ENCODE assay signal across 10 mouse cellular contexts in genomic region chr7:45702809-45703520, GRCm38 (mm10). TPM values are rescaled to one million over a fixed set of nuclear protein-coding genes. Genes with fewer than 3 reads are reported as not detected.
DNase-seq lines count a peak whose midpoint lies in the region; ATAC-seq lines count a peak whose summit lies in the region.
"Had no signal": no experiment of that assay in that cellular context is flagged by ENCODE, and none has a peak within 500 bp of the region (broad histone marks: within the 10 kb centered on the region; RNA-seq: fewer than 3 reads in every experiment).

No protein-coding gene starts in this region.

- H3K9ac ChIP-seq in kidney, embryonic 16.5 days (replicated peaks; ENCODE audit: low read length) = peak overlapping the region; percentile 74; the same call in 1 of the 2 replicates
- H3K9ac ChIP-seq in forebrain, embryonic 15.5 days (replicated peaks) = no peak overlapping the region; the same call in 1 of the 2 replicates
- H3K9ac ChIP-seq in midbrain, embryonic 13.5 days (replicated peaks) = peak overlapping the region; percentile 72

- no peaks in the 10 kb centered on the region for H3K36me3 ChIP-seq in kidney, embryonic 16.5 days (ENCODE audit: insufficient read depth, low read length)
- no peaks in the 10 kb centered on the region for H3K36me3 ChIP-seq in forebrain, embryonic 15.5 days
- H3K36me3 ChIP-seq in midbrain, embryonic 13.5 days = no peaks in the 10 kb centered on the region

- peak overlapping the region; percentile 94; the same call in 1 of the 2 replicates for H3K4me2 ChIP-seq in kidney, embryonic 16.5 days (replicated peaks; ENCODE audit: low read depth, low read length)
- peak overlapping the region; percentile 98 for H3K4me2 ChIP-seq in forebrain, embryonic 15.5 days (replicated peaks)
- H3K4me2 ChIP-seq in midbrain, embryonic 13.5 days (replicated peaks) = peak overlapping the region; percentile 98

- peaks cover 23% of the 10 kb centered on the region for H3K27me3 ChIP-seq in kidney, embryonic 16.5 days (ENCODE audit: insufficient read depth, low read length)
- H3K27me3 ChIP-seq in forebrain, embryonic 15.5 days = peaks cover 20% of the 10 kb centered on the region
- peaks cover 25% of the 10 kb centered on the region for H3K27me3 ChIP-seq in midbrain, embryonic 13.5 days
- H3K27me3 ChIP-seq: Patski had no signal

- H3K27ac ChIP-seq in kidney, embryonic 16.5 days (ENCODE audit: low read length) = no peak overlapping the region
- peak overlapping the region; percentile 85 for H3K27ac ChIP-seq in forebrain, embryonic 15.5 days (replicated peaks)
- peak overlapping the region; percentile 93 for H3K27ac ChIP-seq in midbrain, embryonic 13.5 days

- no peaks in the 10 kb centered on the region for H3K9me3 ChIP-seq in kidney, embryonic 16.5 days (ENCODE audit: low read length)
- no peaks in the 10 kb centered on the region for H3K9me3 ChIP-seq in forebrain, embryonic 15.5 days
- H3K9me3 ChIP-seq in midbrain, embryonic 13.5 days = no peaks in the 10 kb centered on the region

- H3K4me1 ChIP-seq in kidney, embryonic 16.5 days (ENCODE audit: insufficient read depth, low read length) = peaks cover 50% of the 10 kb centered on the region
- H3K4me1 ChIP-seq in forebrain, embryonic 15.5 days = peaks cover 70% of the 10 kb centered on the region
- H3K4me1 ChIP-seq in midbrain, embryonic 13.5 days (replicated peaks) = peaks cover 82% of the 10 kb centered on the region

- peak; percentile 52 for DNase-seq in cerebellum, adult 11 months
- no peak for DNase-seq in kidney, adult 18-20 months
- DNase-seq in layer of hippocampus, adult 9-10 months (ENCODE audit: low spot score) = no peak
- no peak for DNase-seq in left cerebral cortex, adult 9 months (ENCODE audit: low spot score in 2 of 2)

- ATAC-seq in cerebellum, adult (ENCODE audit: insufficient number of reproducible peaks, low FRiP score, low TSS enrichment) = no peak
- ATAC-seq in kidney, embryonic 16.5 days (ENCODE audit: low FRiP score, low TSS enrichment) = no peak
- no peak for ATAC-seq in forebrain, embryonic 15.5 days (replicated peaks)
- no peak for ATAC-seq in midbrain, embryonic 13.5 days
- ATAC-seq: Patski had no signal

- H3K4me3 ChIP-seq in kidney, embryonic 16.5 days (ENCODE audit: low read length) = no peak overlapping the region
- peak overlapping the region; percentile 56 for H3K4me3 ChIP-seq in forebrain, embryonic 15.5 days
- H3K4me3 ChIP-seq in midbrain, embryonic 13.5 days (replicated peaks) = peak overlapping the region; percentile 57

- WGBS in kidney, embryonic 16.5 days = 90% methylated on average over 17 of the region's 17 CpGs
- WGBS in forebrain, embryonic 15.5 days = 88% methylated on average over 17 of the region's 17 CpGs
- 90% methylated on average over 17 of the region's 17 CpGs for WGBS in midbrain, embryonic 13.5 days

RNA-seq across cellular contexts. Expression of gene Dbp, which starts 1.9 kb away (rescaled TPM):
- 4.1 and 4.3 TPM in 2 replicates for polyA plus RNA-seq in kidney, embryonic 16.5 days (2015; fragmentation: Nextera tagmentation; extraction: Ambion mirVana)
- polyA plus RNA-seq in forebrain, embryonic 15.5 days (2015; fragmentation: Nextera tagmentation; extraction: Ambion mirVana) = 3.6 and 4.1 TPM in 2 replicates
- 3.4 and 4.0 TPM in 2 replicates for polyA plus RNA-seq in midbrain, embryonic 13.5 days (2015; fragmentation: Nextera tagmentation; extraction: Ambion mirVana)

RNA-seq across cellular contexts. Expression of gene Car11, which starts 3.3 kb away (rescaled TPM):
- 10.7 and 11.6 TPM in 2 replicates for polyA plus RNA-seq in kidney, embryonic 16.5 days (2015; fragmentation: Nextera tagmentation; extraction: Ambion mirVana)
- polyA plus RNA-seq in forebrain, embryonic 15.5 days (2015; fragmentation: Nextera tagmentation; extraction: Ambion mirVana) = 39.0 and 39.8 TPM in 2 replicates
- polyA plus RNA-seq in midbrain, embryonic 13.5 days (2015; fragmentation: Nextera tagmentation; extraction: Ambion mirVana) = 35.9 and 40.0 TPM in 2 replicates
- polyA plus RNA-seq: erythroblast, embryonic 14.5 days had no signal

RNA-seq across cellular contexts. Expression of gene Sec1, which starts 8.8 kb away (rescaled TPM):
- polyA plus RNA-seq in kidney, embryonic 16.5 days (2015; fragmentation: Nextera tagmentation; extraction: Ambion mirVana) = 0.22 and 0.24 TPM in 2 replicates
- 0.14 TPM in 1 of 2 replicates, not detected in the other for polyA plus RNA-seq in forebrain, embryonic 15.5 days (2015; fragmentation: Nextera tagmentation; extraction: Ambion mirVana)
- polyA plus RNA-seq in midbrain, embryonic 13.5 days (2015; fragmentation: Nextera tagmentation; extraction: Ambion mirVana) = 0.17 and 0.31 TPM in 2 replicates
- polyA plus RNA-seq: erythroblast, embryonic 14.5 days had no signal

RNA-seq across cellular contexts. Expression of gene Rpl18, which starts 12.3 kb away (rescaled TPM):
- 1,042 and 1,047 TPM in 2 replicates for polyA plus RNA-seq in kidney, embryonic 16.5 days (2015; fragmentation: Nextera tagmentation; extraction: Ambion mirVana)
- 633 and 683 TPM in 2 replicates for polyA plus RNA-seq in forebrain, embryonic 15.5 days (2015; fragmentation: Nextera tagmentation; extraction: Ambion mirVana)
- polyA plus RNA-seq in midbrain, embryonic 13.5 days (2015; fragmentation: Nextera tagmentation; extraction: Ambion mirVana) = 643 and 684 TPM in 2 replicates

RNA-seq across cellular contexts. Expression of gene Sphk2, which starts 14.8 kb away (rescaled TPM):
- polyA plus RNA-seq in kidney, embryonic 16.5 days (2015; fragmentation: Nextera tagmentation; extraction: Ambion mirVana) = 36.2 and 36.7 TPM in 2 replicates
- polyA plus RNA-seq in forebrain, embryonic 15.5 days (2015; fragmentation: Nextera tagmentation; extraction: Ambion mirVana) = 29.0 and 30.2 TPM in 2 replicates
- 24.3 and 27.1 TPM in 2 replicates for polyA plus RNA-seq in midbrain, embryonic 13.5 days (2015; fragmentation: Nextera tagmentation; extraction: Ambion mirVana)
